Mouse (Mus musculus) right cerebral cortex, postnatal 4 days (tissue): ENCODE results near the gene Accsl.

Source experiments
- DNase-seq: peaks from one replicate; pipeline ENCODE4 v3.0.0-alpha.2; 2022

Accsl gene

DNA sequence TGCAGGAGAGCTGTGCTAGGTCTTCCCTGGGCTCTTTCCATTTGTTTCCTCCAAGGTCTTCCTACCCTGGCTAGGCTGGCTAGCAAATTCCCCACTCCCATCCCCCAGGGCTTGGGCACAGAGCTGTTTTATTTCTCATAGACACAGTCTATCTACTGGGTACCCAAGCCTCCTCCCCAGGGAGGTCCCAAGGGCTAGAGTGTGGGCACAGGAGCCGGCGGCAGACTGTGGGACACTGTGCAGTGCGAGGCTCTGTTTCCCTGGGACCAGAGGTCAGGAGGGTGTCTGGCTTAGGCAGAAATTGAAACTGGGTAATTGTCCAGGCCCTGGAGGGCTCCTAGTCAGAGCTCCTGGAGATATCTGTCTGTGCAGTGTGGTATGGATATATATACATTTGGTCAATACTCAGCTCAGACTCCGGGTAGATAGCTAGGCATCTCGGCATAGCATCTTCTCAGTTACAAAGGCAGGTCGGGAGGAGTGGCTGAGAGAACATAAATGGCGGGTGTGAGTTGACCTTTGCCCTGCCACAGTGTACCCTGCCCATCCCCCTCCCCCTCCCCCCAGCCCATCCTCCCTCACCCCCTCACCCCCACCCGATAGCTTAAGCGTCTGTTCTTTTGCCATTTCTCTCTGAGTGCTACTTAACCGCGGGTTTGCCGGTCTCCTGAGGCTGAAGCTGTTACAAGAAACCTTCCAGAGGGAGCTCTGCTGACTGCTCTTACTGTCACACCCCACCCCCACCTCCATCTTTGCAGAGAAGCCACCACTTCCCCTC is 4.7 kb upstream of the Accsl start:
- no peak for DNase-seq

DNA sequence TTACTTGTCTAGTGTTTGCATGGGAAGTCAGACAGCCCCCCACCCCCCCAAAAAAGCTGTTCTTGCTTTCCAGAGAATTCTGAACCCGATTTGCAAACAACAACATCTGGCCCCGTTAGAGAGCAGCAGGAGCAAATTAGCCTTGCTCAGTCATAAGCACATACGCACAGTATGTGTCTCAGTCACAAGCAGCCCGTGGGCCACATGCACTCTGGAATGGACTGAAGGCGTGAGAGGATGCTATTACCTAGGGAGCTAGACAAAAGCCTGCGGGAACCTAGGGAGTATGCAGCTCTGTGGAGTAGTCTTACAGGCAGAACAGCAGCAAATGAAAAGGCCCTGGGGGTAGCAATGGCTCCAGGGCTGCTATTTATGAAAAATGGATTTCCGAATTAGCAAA is 3.3 kb upstream of the Accsl start:
- DNase-seq, result no peak

GRCm38 (mm10) chr2:93871411-93871925 is 2.5 kb upstream of the Accsl start:
- no peak for DNase-seq

- peak; percentile 77 for DNase-seq
Observed at GRCm38 (mm10) chr2:93870842-93871241, 1.9 kb upstream of the Accsl start.

DNA sequence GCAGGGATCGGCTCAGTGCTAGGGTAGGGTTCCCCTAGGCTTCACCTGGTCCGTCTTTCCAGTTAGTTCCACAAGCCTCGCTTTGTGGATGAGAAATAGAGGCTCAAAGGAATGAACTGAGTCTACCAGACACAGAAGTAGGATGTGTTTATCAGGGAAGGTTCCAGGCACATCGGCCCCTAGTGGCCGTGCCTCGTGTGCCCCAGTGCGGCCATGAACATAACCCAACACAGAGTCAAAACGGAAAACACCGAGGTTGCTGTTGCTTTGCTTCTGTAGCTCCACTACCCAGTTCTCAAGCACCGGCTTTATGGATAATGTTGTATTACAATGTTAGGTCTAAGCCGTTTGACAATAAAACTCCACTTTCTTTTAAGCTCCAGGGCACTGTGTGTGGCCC is 391 bp downstream of the Accsl start:
- no peak for DNase-seq

- no peak for DNase-seq
Observed at GRCm38 (mm10) chr2:93863229-93863628, 5.7 kb downstream of the Accsl start.

- DNase-seq, result no peak
Observed at GRCm38 (mm10) chr2:93858845-93859244, 10.1 kb downstream of the Accsl start.

DNA sequence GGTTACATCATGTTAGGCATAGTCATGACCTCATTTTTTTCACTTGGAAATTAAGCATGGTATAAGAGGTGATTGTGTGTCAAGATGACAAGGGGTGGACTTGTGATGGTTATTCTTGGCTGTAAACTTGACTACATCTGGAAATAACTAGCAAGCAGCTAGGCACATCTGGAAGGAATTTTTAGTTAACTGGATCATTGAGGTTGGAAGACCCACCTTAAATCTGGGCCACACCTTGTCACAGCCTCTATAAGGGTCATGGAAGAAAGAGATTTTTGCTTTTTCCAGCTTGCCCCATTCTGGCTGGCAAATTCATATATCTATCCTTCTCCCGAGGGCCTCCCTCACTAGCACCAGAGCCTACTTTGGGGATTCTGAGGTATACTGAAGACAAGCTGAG is 17.7 kb downstream of the Accsl start:
- DNase-seq, result no peak

- DNase-seq, result no peak
Observed at GRCm38 (mm10) chr2:93850317-93850944, 18.5 kb downstream of the Accsl start.

- DNase-seq, result peak; percentile 61
Observed at GRCm38 (mm10) chr2:93849505-93850089, 19.4 kb downstream of the Accsl start, which contains the start of gene Accs. Gene Accs, minus strand, starts transcription at chr2:93849943.

- no peak for DNase-seq
Observed at GRCm38 (mm10) chr2:93841349-93841748, 27.6 kb downstream of the Accsl start.

DNA sequence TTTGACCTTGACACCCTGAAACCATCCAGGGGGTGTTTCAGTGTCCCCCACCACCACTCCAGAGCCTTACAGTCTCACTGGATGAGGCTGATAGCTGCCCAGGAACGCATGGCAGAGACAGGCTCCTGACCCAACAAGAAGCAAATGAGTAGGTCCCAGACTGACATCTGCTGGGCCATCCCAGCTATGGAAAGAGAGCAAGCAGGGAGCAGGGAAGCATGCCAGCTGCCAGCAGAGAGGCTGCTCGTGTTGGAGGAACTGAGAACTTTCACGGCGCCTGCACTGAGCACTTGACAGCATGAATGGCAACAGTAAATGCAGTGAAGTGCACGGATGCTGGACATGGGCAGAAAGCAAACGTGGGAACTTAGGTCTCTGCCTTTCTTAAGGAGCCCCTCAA is 28.8 kb downstream of the Accsl start:
- DNase-seq, result no peak

DNA sequence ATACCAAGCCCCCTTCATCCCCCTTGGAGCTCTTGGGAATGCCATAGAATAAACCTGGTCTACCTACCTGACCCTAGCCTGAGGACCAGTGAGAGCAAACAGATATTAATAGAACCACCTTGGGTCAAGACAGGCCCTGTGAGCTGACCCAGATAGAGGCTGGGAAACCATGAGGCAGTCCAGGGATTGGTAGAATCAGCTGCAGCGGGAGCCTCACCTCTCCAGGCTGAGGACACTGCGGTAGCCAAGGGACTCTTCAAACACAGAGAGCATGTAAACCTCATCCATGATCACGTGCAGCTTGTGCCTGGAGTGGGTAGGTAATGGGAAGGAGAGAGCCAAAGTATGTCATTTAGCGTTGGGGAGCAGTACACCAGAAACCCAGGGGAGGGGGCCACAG is 30.0 kb downstream of the Accsl start:
- no peak for DNase-seq

DNA sequence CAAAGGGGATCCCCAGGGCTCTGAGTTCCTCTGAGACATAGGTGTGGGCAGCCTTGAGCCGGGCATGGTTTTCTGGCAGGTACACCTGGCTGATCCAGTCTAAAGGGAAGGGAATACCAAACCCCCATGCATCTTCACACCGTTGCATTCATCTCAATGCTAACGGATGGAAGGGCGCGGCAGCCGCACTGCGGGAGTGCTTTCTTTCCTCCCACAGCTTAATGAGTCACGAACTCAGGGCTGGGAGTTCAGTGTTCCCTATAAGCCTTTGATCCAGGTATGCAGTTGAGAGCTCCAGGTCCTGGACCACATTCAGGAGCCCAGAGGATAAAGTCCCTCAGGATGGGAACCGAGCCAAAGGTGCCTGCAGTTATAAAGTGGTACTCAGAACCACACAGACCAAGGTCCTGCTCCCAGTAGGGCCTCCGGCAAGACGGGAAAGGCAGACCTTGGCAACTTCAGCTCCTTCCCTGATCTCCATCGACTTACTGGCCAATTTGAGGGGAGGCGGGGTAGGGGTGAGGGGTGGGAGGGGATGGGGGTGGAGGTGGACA is 32.6 kb downstream of the Accsl start:
- no peak for DNase-seq

- DNase-seq, result no peak
Observed at GRCm38 (mm10) chr2:93835596-93835995, 33.4 kb downstream of the Accsl start.

GRCm38 (mm10) chr2:93823519-93823918 is 45.4 kb downstream of the Accsl start:
- DNase-seq, result peak; percentile 41

GRCm38 (mm10) chr2:93822045-93822749 is 46.8 kb downstream of the Accsl start, which contains the start of gene Ext2:
Gene Ext2, minus strand, starts transcription at chr2:93822568.
- peak; percentile 97 for DNase-seq

- DNase-seq, result no peak
Observed at GRCm38 (mm10) chr2:93817791-93818190, 51.2 kb downstream of the Accsl start.

- no peak for DNase-seq
Observed at GRCm38 (mm10) chr2:93813343-93813742, 55.6 kb downstream of the Accsl start.

DNA sequence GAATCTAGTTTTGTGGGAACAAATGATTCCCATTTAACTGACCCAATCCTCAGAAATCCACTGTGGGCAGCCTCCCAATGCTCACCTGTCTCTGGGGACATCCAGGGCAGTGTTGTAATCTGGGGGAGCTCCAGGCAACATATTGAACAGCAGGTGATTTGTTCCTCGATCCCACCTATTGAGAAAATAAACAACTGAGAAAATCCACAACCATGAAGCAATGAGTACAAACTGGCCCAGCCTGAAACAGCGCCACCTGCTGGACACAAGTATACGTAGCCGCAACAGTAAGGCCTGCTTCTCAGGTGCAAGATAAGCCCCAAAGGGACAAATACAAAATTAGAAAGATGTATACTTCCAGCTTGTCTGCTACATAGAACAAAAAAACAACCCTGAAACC is 57.1 kb downstream of the Accsl start:
- DNase-seq, result peak; percentile 79

- peak; percentile 26 for DNase-seq
Observed at GRCm38 (mm10) chr2:93809931-93810330, 59.0 kb downstream of the Accsl start.

GRCm38 (mm10) chr2:93808071-93808470 is 60.9 kb downstream of the Accsl start:
- no peak for DNase-seq

- DNase-seq, result no peak
Observed at GRCm38 (mm10) chr2:93807440-93807839, 61.5 kb downstream of the Accsl start.
